Mouse (Mus musculus) bone marrow, adult 2 months (tissue): ENCODE data around the gene Rtn4ip1. TPM values are rescaled to one million over a fixed set of nuclear protein-coding genes. Genes with fewer than 3 reads are reported as not detected.
A peak's percentile ranks its signal among the peaks of the same experiment; 100 is the strongest.

Source experiments
- H3K27ac ChIP-seq: fragments of 200-500 bp; 2 replicates; pipeline ENCODE4 v1.5.1; 2012; ENCODE audit warnings: low read depth, mild to moderate bottlenecking, control low read depth, inconsistent platforms, low read length; ENCODE audit not compliant: control insufficient read depth, poor library complexity, insufficient read depth
- H3K4me1 ChIP-seq: fragments of 200-500 bp; 2 replicates; pipeline ENCODE4 v1.6.1; 2011; ENCODE audit warnings: low read length; ENCODE audit not compliant: control insufficient read depth, insufficient read depth
- H3K4me3 ChIP-seq: fragments of 200-500 bp; replicated peaks from 2 replicates; pipeline ENCODE3; 2011; ENCODE audit warnings: mild to moderate bottlenecking, low read depth, low read length, control low read depth; ENCODE audit not compliant: control insufficient read depth
- CTCF ChIP-seq: fragments of 200-500 bp; IDR thresholded peaks from 2 replicates; pipeline ENCODE4 v1.5.1; 2011; ENCODE audit warnings: low read length, control low read depth; ENCODE audit not compliant: control insufficient read depth, insufficient read depth
- POLR2A ChIP-seq: fragments of 200-500 bp; IDR thresholded peaks from 2 replicates; pipeline ENCODE4 v1.6.1; 2011; ENCODE audit warnings: low read depth, mild to moderate bottlenecking, control low read depth, low read length, borderline replicate concordance; ENCODE audit not compliant: control insufficient read depth
- WGBS: fragments of 180-500 bp; shearing (Covaris S2); methylation state at CpG from one replicate; pipeline ENCODE4 v1.1.7; 2018; 5-methylcytosine and 5-hydroxymethylcytosine counted together
- polyA plus RNA-seq: library from polyadenylated mRNA; stranded (reverse); fragments of >200 nt; gene quantifications from 2 replicates; pipeline ENCODE4 v1.2.4, GENCODE M21; 2011; ENCODE audit warnings: low replicate concordance; ENCODE audit not compliant: missing spikeins, insufficient read depth, insufficient read length

The Rtn4ip1 gene
- polyA plus RNA-seq, 1 experiment, result 15.5 TPM

DNA sequence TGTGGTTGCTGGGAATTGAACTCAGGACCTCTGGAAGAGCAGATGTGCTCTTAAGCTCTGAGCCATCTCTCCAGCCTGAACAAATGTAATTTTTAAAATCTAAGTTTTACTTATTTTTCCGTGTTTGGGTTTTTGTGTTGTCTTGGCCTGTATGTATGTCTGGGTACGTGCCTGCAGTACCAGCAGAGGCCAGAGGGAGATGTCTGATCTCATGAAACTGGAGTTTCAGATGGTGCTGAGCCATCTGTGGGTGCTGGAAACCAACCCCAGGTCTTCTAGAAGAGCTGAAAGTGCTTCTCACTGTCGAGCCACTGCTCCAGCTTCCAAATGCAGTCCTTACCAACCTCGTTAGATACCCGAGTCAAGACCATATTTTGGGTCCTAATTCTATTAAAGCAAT is 89.7 kb downstream of the Rtn4ip1 start:
- TF ChIP-seq POLR2A, result no peak
- no peak overlapping the region for H3K4me3 ChIP-seq
- H3K4me1 ChIP-seq, result peaks cover 3% of the 10 kb centered on the region
- WGBS, result 85% methylated on average over 5 of the region's 5 CpGs
- H3K27ac ChIP-seq, result no peak overlapping the region

- TF ChIP-seq POLR2A (no peak), CTCF (no peak)
- Histone ChIP-seq H3K27ac (no peak overlapping the region), H3K4me3 (no peak overlapping the region), H3K4me1 (peaks cover 5% of the 10 kb centered on the region)
- WGBS, result 47% methylated on average over 5 of the region's 5 CpGs
Measured at GRCm38 (mm10) chr10:43992506-43992905, 90.9 kb downstream of the Rtn4ip1 start.

DNA sequence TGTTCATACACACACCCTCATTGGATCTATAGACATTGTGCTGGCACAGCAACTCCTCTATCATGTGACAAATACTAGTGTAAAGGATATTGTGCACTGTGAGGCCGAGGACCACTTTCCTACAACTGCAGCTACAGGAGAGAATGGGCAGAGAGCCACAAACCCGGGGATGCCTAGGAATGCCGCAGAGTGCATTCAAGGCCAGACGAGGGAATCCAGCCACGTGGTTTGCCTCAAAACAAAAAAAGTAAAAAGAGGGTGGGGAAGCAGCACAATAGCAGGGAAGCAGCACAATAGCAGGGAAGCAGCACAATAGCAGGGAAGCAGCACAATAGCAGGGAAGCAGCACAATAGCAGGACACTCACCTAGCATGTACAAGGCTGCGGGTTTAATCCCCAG is 91.6 kb downstream of the Rtn4ip1 start:
- WGBS, result 76% methylated on average over 6 of the region's 6 CpGs
- Histone ChIP-seq H3K4me3 (no peak overlapping the region), H3K27ac (no peak overlapping the region), H3K4me1 (peaks cover 5% of the 10 kb centered on the region)
- no peak for TF ChIP-seq POLR2A
- TF ChIP-seq CTCF, result no peak

DNA sequence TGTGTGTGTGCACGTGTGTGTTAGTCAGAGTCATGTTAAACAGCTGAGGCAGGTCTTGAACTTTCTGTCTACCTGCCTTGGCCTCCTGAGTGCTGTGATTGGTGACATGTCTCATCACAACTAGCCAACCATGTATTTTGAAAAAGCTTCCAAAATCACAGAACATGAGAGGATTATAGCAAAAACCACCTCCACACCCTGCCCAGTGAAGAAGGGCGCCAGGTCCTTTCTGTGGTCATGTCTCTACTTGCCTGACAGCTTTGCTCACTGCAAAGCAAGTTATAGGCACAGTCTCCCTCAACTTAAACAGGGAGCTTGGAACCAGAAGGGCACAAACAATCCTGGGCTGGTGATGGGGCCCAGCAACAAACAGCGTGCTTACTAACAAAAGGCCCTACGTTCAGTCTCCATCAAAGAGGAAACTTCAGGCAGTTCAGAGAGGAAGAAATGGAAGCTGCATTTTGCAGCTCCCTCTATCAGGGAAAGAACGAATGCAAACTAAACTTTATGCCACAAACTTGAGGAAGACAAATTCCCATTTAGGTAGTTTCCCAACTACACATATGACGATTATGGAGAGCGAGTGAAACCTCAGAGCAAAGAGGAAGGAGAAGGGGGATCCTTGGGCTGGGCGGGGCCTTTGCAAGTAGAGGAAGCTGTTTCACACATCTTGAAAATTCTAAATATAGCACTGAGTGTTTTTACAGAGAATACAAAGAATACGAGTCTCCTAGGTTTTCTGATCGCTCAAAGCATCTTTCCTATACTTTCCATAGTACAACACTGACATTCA is 94.4 kb downstream of the Rtn4ip1 start:
- H3K27ac ChIP-seq, result peak overlapping the region; percentile 61; the same call in 1 of the 2 replicates
- H3K4me3 ChIP-seq, result no peak overlapping the region
- H3K4me1 ChIP-seq, result peaks cover 5% of the 10 kb centered on the region
- TF ChIP-seq CTCF (no peak), POLR2A (no peak)
- WGBS, result 23% methylated on average over 10 of the region's 10 CpGs

DNA sequence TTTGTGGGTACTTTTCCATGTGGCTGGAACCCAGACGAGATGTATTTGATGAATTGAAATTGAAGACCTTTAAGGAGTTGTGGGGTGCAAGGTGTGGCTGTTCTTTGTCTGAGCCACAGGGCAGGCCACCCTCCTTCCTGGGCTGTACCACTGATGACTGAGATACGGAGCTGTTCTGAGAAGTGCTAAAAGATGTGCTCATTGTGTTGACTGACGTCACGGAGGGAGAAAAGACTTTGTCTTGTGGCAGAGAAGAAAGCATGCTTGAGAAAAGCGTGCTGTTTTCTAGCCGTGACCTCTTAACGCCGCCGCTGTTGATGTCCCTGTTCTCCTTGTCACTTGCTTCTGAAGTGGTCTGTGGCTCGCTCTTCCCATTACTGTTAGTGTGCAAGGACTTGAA is 95.7 kb downstream of the Rtn4ip1 start:
- TF ChIP-seq POLR2A, result no peak
- no peak for TF ChIP-seq CTCF
- no peak overlapping the region for H3K27ac ChIP-seq
- 78% methylated on average over 10 of the region's 10 CpGs for whole genome bisulfite sequencing
- H3K4me1 ChIP-seq, result peaks cover 2% of the 10 kb centered on the region
- H3K4me3 ChIP-seq, result no peak overlapping the region

DNA sequence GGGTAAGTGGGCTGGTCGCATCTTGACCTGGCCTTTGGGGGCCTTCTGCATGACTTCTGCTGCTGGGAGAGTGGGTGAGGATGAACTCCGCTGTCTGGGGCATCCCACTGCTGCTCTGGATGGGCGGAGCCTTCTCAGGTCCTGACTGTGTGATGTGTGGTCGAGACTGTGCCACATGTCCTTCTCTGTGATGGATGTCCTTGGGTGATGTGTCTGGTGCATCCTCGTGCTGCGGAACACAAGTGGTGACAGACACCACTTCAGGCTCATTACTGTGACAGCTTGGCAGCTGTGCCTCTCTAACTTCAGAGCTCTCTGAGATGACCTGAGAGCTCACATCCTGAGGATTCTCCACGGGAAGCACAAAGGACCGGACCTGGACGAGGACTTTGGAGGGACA is 96.4 kb downstream of the Rtn4ip1 start:
- peaks cover 1% of the 10 kb centered on the region; the same call in 1 of the 2 replicates for H3K4me1 ChIP-seq
- no peak overlapping the region for H3K4me3 ChIP-seq
- no peak for TF ChIP-seq CTCF
- TF ChIP-seq POLR2A, result no peak
- 81% methylated on average over 9 of the region's 9 CpGs for WGBS
- no peak overlapping the region; the same call in 1 of the 2 replicates for H3K27ac ChIP-seq

- H3K4me3 ChIP-seq, result no peak overlapping the region
- H3K27ac ChIP-seq, result no peak overlapping the region; the same call in 1 of the 2 replicates
- WGBS, result 72% methylated on average over 8 of the region's 8 CpGs
- TF ChIP-seq CTCF, result no peak
- no peak for TF ChIP-seq POLR2A
- peaks cover 1% of the 10 kb centered on the region; the same call in 1 of the 2 replicates for H3K4me1 ChIP-seq
Measured at GRCm38 (mm10) chr10:43998503-43999082, 97.0 kb downstream of the Rtn4ip1 start.

GRCm38 (mm10) chr10:44000156-44000865 is 98.7 kb downstream of the Rtn4ip1 start:
- 73% methylated on average over 2 of the region's 2 CpGs for WGBS
- Histone ChIP-seq H3K27ac (no peak overlapping the region), H3K4me1 (peaks cover 1% of the 10 kb centered on the region; the same call in 1 of the 2 replicates), H3K4me3 (no peak overlapping the region)
- TF ChIP-seq POLR2A, result no peak
- TF ChIP-seq CTCF, result no peak
